Mouse (Mus musculus): ENCODE data around the gene Agtpbp1. TPM values are rescaled to one million over a fixed set of nuclear protein-coding genes. Genes with fewer than 3 reads are reported as not detected.
"Not testable (repeated sequence)": the region's sequence is repeated elsewhere in the genome, so short reads cannot be mapped to it uniquely, and the experiment has no call there.

Gene Agtpbp1
- total RNA-seq (2021) = 100 to 1,000 TPM; 326 to 365 TPM
- long read RNA-seq, experiment 1, full-length matches to known transcripts = 23 of 141 reads
- long read RNA-seq, experiment 1, partial matches to known transcripts = 21 of 141 reads
- long read RNA-seq, experiment 1, other reads (novel, unspliced or antisense) = 97 of 141 reads
- long read RNA-seq, experiment 2, full-length matches to known transcripts = 16 of 87 reads
- long read RNA-seq, experiment 2, partial matches to known transcripts = 18 of 87 reads
- long read RNA-seq, experiment 2, other reads (novel, unspliced or antisense) = 53 of 87 reads

DNA sequence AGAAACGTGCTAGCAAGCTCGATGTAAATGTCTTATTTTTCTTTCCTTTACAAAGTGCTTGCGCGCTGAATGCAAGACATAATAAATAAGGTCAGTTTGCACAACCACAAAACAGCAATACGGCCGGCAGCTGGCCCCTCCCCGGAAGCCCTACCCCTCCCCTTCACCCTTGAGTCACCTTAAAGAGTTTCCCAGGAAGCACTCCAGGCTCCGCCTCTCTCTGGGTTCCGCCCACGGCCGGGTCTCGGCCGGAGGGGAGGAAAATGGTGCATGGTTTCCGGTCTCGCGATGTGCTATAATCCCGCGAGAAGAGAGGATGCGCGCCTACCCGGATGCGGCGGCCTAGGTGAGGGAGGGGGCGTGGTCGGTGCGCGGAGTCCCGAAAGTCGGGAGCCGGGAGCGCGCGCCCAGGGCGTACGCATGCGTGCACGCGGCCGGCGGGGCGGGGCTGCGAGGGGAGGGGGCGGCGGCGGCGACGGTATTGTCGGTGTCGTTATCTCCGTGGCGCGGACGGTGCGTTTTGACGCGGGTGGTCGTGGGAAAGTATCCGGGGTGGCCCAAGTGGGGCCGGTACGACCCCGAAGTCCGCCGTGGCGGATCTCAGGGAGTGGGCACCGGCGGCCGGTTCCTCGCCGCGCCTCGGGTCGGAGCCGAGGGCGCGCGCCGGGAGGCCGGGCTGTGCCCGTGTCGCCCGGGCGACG lies at the start of gene Agtpbp1, which contains the start of gene Naa35:
Gene Agtpbp1 (minus strand): TSS at position 281 of the 701 bp plus-strand sequence.
Gene Naa35 (plus strand): TSS at position 313 of the 701 bp plus-strand sequence.
- intact Hi-C loops (cut with DNase I) = loop anchor here (1.0 kb wide), 2 partner anchors 25 to 28 kb away; no protein-coding TSS in a partner anchor
- peak; percentile 99 to 100 for DNase-seq (ENCODE audit: low spot score in 2 of 2)

DNA sequence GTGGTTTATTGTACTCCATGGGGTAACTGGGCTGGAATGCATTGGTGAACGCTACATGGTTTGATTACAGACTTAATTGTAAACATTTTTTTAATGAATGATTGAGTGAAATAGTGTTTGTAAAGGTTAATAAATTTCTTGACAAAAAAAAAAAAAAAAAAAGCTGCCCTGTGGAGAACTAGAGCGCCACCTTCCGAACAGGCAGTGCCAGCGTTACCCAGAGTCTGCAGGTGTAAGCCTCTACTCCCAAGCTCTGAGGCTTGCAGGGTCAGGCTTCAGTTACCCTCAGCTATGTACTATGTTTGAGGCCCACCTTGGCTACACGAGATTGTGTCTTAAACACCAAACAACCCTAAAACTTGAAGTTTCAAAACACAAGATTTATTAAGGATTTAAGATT lies 49.6 kb upstream of the Agtpbp1 start:
- intact Hi-C loops (cut with DNase I) = loop anchor here (5.0 kb wide), 1 partner anchor 93 kb away; no protein-coding TSS in a partner anchor
- DNase-seq (ENCODE audit: low spot score in 2 of 2) = no peak

DNA sequence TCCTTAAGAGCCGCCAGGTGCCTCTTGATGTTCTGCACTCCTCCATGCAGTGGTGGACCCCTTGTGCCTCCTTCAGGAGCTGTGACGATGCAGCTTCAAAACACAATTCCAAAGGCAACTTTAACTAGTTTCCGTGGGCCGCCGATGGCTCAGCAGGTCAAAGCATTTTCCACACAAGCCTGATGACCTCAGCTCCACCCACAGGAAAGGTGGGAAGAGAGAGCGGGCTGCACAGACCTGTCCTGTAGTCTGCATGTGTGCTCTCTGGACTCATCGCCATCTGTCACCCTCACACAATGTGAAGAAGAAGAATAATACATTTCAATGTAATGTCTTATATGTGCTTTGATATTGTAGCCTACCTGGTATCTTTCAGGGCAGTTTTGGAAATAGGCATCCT lies 41.7 kb upstream of the Agtpbp1 start:
- intact Hi-C loops (cut with DNase I) = no loop called here
- DNase-seq (ENCODE audit: low spot score in 2 of 2) = no peak

DNA sequence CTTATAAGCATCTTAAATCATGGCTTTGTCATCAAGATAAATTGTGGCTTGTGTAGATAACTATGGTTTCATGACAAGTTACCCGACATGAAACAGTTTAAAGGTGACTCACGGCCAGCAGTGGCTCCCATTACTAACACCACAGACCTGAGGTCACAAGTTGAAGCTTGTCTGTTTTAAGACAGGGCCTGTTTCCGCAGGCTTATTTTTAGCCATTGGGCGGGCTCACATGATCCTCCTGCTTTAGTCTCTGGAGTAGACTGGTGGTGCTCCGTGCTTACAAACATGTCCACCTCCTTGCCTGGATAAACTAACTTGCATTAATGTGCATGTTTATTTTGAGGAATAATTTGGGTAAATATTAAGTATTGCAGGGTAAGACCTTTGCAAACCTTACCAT lies 39.9 kb upstream of the Agtpbp1 start:
- intact Hi-C loops (cut with DNase I) = no loop called here
- DNase-seq (ENCODE audit: low spot score in 2 of 2) = no peak

DNA sequence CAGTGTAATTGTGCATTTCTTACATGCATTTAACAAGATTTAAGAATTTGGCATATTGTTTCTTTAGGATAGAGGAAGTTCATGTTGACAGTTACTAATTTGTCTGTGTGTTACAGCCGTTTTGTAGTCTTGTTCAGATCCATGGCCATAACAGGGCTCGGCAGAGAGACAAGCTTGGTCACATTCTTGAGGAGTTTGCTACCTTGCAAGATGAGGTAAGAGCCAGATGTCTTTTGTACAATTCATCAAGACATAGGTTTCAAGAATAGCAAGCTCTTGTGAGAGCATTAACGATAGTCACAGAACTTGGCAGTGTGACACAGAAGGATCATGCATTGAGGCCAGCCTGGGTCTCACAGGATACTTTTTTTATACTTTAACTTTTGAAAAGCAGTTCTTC lies 39.4 kb upstream of the Agtpbp1 start:
- DNase-seq (ENCODE audit: low spot score in 2 of 2) = no peak
- intact Hi-C loops (cut with DNase I) = no loop called here

DNA sequence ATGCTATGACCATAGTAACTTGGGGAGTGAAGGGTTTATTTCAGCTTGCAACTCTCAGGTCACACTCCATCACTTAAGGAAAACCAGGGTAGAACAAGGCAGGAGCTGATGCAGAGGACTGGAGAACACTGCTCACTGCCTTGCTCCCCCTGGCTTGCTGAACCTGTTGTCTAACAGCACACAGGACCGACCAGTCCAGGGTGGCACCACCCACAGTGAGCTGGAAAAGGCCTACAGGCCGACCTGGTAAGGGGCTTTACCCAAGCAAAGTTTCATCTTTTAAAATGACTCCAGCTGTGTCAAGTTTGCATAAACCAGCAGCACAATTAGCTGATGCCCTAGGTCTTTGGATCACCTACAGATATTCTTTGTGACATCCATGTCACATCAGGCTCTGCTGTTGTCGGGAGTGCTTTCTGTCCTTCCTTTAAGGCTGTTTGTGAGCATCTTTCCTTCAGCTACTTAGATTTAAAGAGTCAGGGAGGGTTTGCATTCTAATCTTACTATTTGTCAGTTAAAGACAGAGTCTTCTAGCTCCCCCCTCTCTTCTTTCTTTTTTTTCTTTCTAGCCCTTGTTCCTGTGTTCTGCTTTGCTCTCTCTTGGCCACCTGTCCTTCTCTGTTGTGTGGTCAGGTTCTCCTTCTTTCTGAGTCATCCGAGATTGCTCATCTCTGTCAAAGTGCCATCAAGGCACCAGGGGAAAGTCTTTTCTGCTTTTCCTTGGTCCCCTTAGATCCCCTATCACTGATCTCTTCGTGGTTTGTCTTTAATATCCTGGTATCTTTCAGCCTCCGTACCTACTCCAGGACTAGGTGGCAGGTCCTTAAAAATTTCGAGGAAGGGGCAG lies 36.8 kb upstream of the Agtpbp1 start:
- intact Hi-C loops (cut with DNase I) = no loop called here
- DNase-seq (ENCODE audit: low spot score in 2 of 2) = no peak

DNA sequence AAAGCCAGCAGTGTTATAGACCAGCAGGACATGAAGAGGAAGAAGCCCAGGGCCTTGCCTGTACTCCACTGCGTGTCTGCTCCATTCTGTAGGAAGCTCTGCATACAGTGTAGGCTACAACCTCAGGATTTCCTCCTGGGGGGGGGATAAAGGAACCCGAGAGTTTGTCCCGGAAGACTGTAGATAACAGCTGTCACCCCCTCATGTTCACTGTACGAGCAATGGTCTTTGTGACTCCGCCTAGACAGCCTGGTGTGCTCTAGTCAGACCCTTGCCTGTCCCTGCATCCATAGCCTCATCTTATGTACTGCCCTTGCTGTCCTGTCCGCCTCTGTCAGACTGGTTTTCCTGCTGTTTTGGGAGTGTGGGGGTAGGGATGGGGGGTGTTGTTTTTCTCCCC lies 33.4 kb upstream of the Agtpbp1 start:
- no peak for DNase-seq (ENCODE audit: low spot score in 2 of 2)
- intact Hi-C loops (cut with DNase I) = no loop called here

DNA sequence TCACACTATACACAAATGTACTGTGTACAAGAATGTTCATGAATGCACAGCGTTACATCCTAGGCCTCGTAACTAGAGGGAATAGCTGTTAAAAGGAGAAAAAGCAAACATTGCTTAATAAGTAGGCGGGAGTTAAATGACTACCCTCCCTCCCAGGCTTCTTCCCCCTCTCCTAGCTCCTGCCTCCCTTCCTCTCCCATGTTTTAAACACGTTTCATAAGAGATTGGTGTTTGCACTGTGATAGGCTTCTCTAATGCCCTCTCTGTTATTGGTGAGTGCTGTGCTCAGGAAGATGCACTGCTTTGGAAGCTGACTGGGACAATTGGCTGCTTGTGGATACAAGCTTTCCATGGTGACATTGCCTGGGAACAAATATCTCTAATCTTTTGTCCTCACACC lies 30.5 kb upstream of the Agtpbp1 start:
- intact Hi-C loops (cut with DNase I) = no loop called here
- DNase-seq (ENCODE audit: low spot score in 2 of 2) = no peak

DNA sequence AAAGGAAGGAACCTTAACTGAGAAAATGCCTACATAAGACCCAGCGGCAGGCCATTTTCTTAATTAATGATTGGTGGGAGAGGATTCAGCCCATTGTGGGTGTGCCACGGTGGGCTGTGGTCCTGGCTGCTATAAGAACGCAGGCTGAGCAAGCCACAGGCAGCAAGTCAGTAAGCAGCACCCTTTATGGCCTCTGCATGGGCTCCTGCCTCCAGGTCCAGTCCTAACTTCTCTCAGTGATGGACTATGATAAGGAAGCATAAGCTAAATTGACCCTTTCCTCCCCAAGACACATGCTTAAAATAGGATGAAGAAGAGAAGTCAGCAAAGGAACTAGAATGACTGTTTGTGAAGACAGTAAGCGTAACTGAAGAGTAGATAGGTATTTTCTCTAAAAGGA lies 30.1 kb upstream of the Agtpbp1 start:
- DNase-seq (ENCODE audit: low spot score in 2 of 2) = no peak
- intact Hi-C loops (cut with DNase I) = no loop called here

DNA sequence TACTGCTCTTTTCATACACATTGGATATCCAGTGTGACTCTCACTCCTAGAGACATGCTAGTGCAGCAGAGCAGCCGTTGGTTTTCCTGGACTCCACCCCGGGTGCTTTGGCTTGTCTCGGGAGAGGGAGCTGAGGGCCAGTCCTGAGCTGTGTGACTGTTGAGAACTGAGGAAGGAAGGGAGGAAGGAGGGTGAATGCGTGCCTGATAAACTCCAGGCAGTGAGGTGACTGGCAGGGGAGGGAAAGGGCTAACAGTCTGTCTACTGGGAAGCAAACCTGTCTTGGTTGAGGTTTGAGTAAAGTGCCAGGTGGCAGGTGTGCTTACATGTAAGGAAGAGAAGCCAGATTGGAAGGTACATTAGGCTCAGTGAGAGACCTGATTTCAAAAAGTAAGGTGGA lies 28.8 kb upstream of the Agtpbp1 start:
- intact Hi-C loops (cut with DNase I) = no loop called here

DNA sequence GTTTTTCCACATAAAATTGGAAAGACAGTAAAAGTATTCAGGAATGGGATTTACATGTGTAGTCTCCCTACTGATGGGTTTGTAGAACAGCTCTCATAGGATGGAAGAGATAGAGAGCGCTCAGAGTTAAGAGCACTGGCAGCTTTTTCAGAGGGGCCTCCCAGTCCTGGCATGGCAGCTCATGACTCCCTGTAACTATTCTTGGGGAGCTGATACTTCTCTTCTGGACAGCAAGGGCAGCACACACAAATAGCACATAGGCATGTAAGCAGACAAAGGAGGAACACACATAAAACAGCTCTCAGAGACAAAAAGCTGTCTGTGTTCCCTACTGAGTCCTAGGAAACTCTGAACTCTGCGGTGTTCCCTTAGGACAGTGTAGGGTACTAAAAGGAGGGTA lies 25.4 kb upstream of the Agtpbp1 start:
- no peak for DNase-seq (ENCODE audit: low spot score in 2 of 2)
- intact Hi-C loops (cut with DNase I) = no loop called here

More for the DNA sequence above, 28.8 kb upstream of the Agtpbp1 start:
- DNase-seq (ENCODE audit: low spot score in 2 of 2) = no peak

DNA sequence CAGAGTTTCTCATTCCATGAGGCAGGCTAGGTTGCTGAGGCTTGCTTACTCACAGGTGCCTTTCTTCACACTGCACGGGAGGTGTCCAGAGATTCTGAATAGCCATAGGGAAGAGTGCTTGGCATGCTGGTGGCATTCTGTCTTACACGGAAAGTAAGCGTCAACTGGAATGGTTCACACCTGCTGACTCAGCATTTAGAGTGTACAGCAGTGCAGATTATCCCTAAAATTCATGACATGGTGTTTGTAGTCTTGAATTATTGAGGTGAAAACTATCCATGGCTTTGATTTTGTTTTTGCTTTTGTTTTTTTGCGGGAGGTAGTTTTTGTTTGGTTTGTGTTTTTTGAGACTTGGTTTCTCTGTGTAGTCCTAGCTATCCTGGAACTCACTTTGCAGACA lies 24.9 kb upstream of the Agtpbp1 start:
- intact Hi-C loops (cut with DNase I) = no loop called here
- no peak for DNase-seq (ENCODE audit: low spot score in 2 of 2)

DNA sequence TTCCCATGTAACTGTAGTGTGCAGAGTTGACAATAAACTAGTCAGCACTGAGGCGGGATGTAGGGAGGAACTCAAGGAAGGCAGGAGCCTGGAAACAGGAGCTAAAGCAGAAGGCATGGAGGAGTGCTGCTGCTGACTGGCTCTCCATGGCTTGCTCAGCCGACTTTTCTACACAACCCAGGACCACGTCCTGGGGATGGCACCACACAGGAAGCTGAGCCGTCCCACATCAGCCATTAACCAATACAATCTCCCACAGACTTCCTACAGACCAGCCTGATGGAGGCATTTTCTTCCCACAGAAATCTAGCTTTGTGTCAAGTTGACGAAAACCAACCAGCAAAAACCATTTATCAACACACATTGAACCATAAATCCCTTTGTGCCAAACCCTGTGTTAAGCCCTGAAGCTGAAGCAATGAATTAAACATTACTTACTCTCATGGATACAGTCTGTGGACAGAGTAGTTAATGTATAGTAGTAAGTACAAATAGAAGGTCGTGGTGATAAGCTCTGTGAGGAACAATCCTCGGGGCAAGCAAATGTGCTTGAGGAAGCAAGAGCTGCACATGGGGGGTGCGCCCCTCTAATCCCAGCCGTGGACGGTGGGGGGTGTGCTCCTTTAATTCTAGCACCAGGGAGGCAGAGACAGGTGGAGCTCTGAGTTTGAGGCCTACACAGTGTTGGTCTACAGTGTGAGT lies 20.3 kb upstream of the Agtpbp1 start:
- intact Hi-C loops (cut with DNase I) = no loop called here
- DNase-seq (ENCODE audit: low spot score in 2 of 2) = no peak

DNA sequence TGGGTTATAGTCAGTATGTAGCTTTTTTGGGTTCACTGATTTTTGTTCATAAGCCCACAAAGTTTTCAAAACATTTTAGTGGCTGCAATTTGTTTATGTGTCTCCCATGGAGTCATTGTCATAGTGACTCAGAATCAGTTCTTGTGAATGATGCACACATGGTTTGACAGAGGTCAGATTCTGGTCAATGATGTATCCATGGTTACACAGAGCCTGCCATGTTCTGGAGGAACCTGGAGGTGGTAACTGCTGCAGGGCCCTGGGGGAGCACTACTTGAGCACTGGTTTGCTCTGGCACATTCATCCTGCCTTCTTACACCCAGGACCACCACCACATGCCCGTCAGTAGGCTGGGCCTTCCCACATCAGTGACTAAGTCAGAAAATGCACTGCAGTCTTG lies 19.5 kb upstream of the Agtpbp1 start:
- no peak for DNase-seq (ENCODE audit: low spot score in 2 of 2)
- intact Hi-C loops (cut with DNase I) = no loop called here

DNA sequence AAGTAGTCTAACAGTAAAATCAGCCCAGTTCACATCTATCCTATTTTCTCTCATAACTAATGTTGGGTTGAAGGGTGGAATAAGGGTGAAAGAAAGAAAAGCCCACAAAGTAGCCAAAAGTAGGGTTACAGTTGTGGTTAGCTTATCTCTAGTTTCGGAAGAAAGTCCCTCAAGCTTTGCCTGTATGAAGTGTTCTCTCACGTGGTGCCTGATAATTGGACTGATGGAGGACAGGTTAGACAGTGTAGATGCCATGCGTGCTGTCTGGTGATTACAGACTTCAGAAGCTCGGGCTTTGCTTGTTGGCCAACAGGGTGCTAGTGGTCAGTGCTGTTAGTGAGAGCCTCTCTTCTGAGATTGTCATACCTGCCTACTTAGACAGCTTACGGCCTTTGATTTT lies 18.1 kb upstream of the Agtpbp1 start:
- intact Hi-C loops (cut with DNase I) = no loop called here
- no peak for DNase-seq (ENCODE audit: low spot score in 2 of 2)

DNA sequence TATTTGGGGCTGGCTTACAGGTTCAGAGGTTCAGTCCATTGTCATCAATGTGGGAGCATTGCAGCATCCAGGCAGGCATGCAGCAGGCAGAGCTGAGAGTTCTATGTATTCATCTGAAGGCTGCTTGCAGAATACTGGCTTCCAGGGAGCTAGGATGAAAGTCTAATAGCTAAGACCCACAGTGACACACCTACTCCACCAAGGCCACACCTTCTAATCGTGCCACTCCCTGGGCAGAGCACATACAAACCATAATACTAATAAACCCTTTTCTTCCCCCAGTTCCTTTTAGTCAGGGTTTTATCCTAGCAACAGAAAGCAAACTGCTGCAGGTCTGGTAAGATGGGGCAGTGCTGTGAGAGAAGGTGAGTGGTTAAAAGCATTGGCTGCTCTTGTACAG lies 7.6 kb upstream of the Agtpbp1 start:
- DNase-seq (ENCODE audit: low spot score in 2 of 2) = no peak
- intact Hi-C loops (cut with DNase I) = no loop called here

DNA sequence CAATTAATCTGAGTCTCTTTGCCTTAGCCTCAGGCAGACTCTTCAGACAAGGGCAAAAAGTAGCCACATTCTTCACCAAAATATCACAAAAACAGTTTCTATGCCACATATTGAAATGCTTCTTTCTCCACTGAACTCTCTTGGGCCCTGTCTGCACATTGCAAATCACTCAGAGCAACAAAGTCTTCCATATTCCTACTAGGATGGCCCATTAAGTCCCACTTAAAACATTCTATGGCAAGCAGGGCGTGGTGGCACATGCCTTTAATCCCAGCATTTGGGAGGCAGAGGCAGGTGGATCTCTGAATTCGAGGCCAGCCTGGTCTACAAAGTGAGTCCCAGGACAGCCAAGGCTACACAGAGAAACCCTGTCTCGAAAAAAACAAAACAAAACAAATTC lies 7.0 kb upstream of the Agtpbp1 start:
- DNase-seq (ENCODE audit: low spot score in 2 of 2); intact Hi-C loops (cut with DNase I): not testable (repeated sequence)

DNA sequence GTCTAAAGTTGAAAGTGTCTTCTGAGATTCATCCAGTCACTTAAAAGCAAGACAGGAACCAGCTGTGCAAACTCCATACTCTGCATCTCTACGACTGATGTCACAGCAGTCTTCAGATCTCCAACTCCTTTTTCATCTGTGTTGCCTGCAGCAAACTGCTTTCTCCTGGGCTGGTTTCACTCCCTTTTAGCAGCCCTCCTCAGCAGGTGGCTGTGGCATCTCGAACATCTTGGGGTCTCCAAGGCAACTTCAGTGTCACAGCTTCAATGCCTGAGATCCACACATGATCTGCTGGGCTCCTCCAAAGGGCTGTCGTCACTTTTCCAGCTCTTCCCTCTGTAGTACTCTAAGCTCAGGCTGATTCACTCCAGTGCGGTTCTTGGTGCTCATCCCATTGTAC lies 5.7 kb upstream of the Agtpbp1 start:
- intact Hi-C loops (cut with DNase I) = no loop called here
- no peak for DNase-seq (ENCODE audit: low spot score in 2 of 2)

DNA sequence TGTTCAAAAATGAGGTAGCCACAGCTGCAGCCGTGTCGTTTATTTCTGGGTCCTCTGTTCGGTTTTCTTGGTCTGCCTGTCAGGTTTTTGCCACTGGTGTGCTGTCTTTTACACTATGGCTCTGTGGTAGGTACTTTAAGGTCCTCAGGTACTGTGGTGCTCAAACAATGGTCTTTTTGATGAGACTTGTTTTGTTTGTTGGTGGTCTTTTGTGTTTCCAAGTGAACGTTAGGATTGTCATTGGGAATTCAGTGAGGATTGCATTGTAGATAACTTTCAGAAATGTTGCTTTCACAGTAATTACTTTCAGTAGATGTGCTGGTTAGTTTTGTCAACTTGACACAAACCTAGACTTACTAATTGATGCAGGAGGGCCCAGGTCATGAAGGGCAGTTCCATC lies 4.6 kb upstream of the Agtpbp1 start:
- intact Hi-C loops (cut with DNase I) = no loop called here
- DNase-seq (ENCODE audit: low spot score in 2 of 2) = no peak

DNA sequence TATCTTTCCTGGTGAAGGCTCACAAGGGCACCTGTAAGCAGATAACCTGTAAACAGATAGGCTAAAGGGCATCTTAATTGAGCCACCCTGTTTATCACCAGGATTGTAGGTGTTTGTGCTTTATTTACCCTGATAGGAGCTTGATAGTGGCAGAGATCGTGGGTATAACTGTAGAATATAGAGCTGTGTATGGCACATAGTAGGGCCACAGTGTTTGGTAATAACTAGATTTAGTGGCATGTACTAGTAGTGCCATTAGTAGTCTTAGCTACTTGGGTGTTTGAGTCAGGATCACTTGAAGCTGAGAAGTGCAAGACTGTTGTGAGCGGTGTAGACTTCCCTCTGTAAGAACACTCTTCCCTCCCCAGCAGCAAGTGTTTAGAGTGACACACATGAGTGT lies 2.2 kb upstream of the Agtpbp1 start:
- intact Hi-C loops (cut with DNase I) = no loop called here
- DNase-seq (ENCODE audit: low spot score in 2 of 2) = no peak
